Mouse (Mus musculus) embryonic facial prominence, embryonic 13.5 days (tissue): ENCODE measurements around the gene Eef2. TPM values are rescaled to one million over a fixed set of nuclear protein-coding genes. Genes with fewer than 3 reads are reported as not detected.

ENCODE experiments used
- polyA plus RNA-seq: library from polyadenylated mRNA; unstranded; fragments of >200 nt; fragmentation: Nextera tagmentation; extraction: Ambion mirVana; gene quantifications from 2 replicates; pipeline ENCODE4 v1.2.1, GENCODE M21; 2015

Eef2 gene
- polyA plus RNA-seq, 1 experiment from 2014 or later, result 633 TPM

Other genes starting within 250 kb of the Eef2 start
- 29.0 and 29.9 TPM in 2 replicates for gene Gadd45b, start 246.6 kb upstream of the Eef2 start, polyA plus RNA-seq
- gene Gng7, start 161.7 kb upstream of the Eef2 start, polyA plus RNA-seq, result 11.3 and 13.1 TPM in 2 replicates
- 0.80 and 1.0 TPM in 2 replicates for gene Diras1, start 151.0 kb upstream of the Eef2 start, polyA plus RNA-seq
- 22.6 and 22.7 TPM in 2 replicates for gene Slc39a3, start 139.2 kb upstream of the Eef2 start, polyA plus RNA-seq
- 218 and 222 TPM in 2 replicates for gene Sgta, start 116.5 kb upstream of the Eef2 start, polyA plus RNA-seq
- gene Thop1, start 106.6 kb upstream of the Eef2 start, polyA plus RNA-seq, result 58.2 and 60.9 TPM in 2 replicates
- 0.53 and 1.5 TPM in 2 replicates for gene Creb3l3, start 77.8 kb upstream of the Eef2 start, polyA plus RNA-seq
- 196 and 213 TPM in 2 replicates for gene Map2k2, start 70.7 kb upstream of the Eef2 start, polyA plus RNA-seq
- gene Zbtb7a, start 41.4 kb upstream of the Eef2 start, polyA plus RNA-seq, result 27.0 and 27.9 TPM in 2 replicates
- gene Pias4, start 8.7 kb upstream of the Eef2 start, polyA plus RNA-seq, result 58.1 and 60.9 TPM in 2 replicates
- gene Dapk3, start 6.4 kb downstream of the Eef2 start, polyA plus RNA-seq, result 57.1 and 60.1 TPM in 2 replicates
- gene 4930442H23Rik, start 7.2 kb downstream of the Eef2 start, polyA plus RNA-seq, result not detected in 2 replicates
- gene Nmrk2, start 25.4 kb downstream of the Eef2 start, polyA plus RNA-seq, result not detected in 2 replicates
- 1.3 and 1.8 TPM in 2 replicates for gene Atcay, start 54.2 kb downstream of the Eef2 start, polyA plus RNA-seq
- 11.8 and 12.0 TPM in 2 replicates for gene Zfr2, start 56.5 kb downstream of the Eef2 start, polyA plus RNA-seq
- 7.0 and 7.4 TPM in 2 replicates for gene Matk, start 76.3 kb downstream of the Eef2 start, polyA plus RNA-seq
- gene Mrpl54, start 90.3 kb downstream of the Eef2 start, polyA plus RNA-seq, result 197 and 202 TPM in 2 replicates
- 61.9 and 67.9 TPM in 2 replicates for gene Apba3, start 90.3 kb downstream of the Eef2 start, polyA plus RNA-seq
- 5.0 and 7.2 TPM in 2 replicates for gene Tjp3, start 115.0 kb downstream of the Eef2 start, polyA plus RNA-seq
- 56.0 and 57.6 TPM in 2 replicates for gene Pip5k1c, start 116.3 kb downstream of the Eef2 start, polyA plus RNA-seq
- 43.2 and 46.9 TPM in 2 replicates for gene Cactin, start 144.5 kb downstream of the Eef2 start, polyA plus RNA-seq
- 7.1 and 7.3 TPM in 2 replicates for gene Tbxa2r, start 152.1 kb downstream of the Eef2 start, polyA plus RNA-seq
- gene Gipc3, start 166.6 kb downstream of the Eef2 start, polyA plus RNA-seq, result 0.13 TPM in 1 of 2 replicates, not detected in the other
- 109 and 113 TPM in 2 replicates for gene Hmg20b, start 173.8 kb downstream of the Eef2 start, polyA plus RNA-seq
- 10.7 and 11.0 TPM in 2 replicates for gene Mfsd12, start 180.9 kb downstream of the Eef2 start, polyA plus RNA-seq
- gene 4930404N11Rik, start 189.2 kb downstream of the Eef2 start, polyA plus RNA-seq, result 1.0 and 1.2 TPM in 2 replicates
- 102 and 119 TPM in 2 replicates for gene Fzr1, start 201.9 kb downstream of the Eef2 start, polyA plus RNA-seq
- 67.8 and 71.8 TPM in 2 replicates for gene Dohh, start 207.8 kb downstream of the Eef2 start, polyA plus RNA-seq
- 4.1 and 5.0 TPM in 2 replicates for gene Gm48551, start 207.8 kb downstream of the Eef2 start, polyA plus RNA-seq
- gene Gm48552, start 212.4 kb downstream of the Eef2 start, polyA plus RNA-seq, result 1.2 and 1.5 TPM in 2 replicates
- gene Smim24, start 216.4 kb downstream of the Eef2 start, polyA plus RNA-seq, result 3.1 and 7.1 TPM in 2 replicates